Mouse (Mus musculus): ENCODE data around the gene Prim2.

The Prim2 gene

DNA sequence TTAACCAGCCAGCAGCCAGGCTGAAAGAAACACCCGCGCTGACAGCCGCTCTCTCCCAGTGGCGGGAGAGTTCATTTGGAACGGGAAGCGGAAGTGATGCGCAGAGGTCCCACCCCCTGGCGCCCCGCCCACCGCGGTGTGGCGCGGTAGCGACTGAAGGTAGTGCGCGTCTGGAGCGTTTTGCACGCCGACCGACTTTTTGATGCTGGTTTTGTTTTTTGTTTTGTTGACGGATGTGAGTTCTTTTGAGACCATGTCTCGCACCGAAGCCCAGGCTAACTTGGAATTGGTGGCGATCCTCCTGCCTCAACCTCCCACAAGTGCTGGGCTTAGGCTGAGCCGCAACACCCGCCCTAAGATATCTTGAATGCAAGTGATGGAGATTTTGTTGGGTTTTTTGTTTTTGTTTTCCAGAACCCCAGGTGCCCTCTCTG is at the start of gene Prim2:
Gene Prim2 (minus strand): TSS at position 88 of the 434 bp plus-strand sequence.
- peak; percentile 90 for DNase-seq (ENCODE audit: extremely low spot score, low spot score)

DNA sequence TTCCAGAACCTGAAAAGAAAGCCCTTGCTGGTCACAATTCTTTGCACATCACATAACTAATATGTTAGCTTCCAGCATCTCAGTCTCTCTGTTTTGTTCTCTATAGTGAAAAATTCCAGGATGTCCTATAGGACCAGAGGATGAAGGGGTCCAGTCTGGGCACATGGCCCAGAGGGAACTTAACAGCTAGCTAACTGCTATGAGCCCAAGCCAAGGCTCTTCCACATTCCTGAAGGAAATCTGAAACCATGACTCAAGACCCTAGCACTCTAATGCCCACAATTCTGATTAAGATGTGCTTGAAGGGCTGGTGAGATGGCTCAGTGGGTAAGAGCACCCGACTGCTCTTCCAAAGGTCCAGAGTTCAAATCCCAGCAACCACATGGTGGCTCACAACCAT is 48.0 kb upstream of the Prim2 start:
- no peak for DNase-seq (ENCODE audit: extremely low spot score, low spot score)

DNA sequence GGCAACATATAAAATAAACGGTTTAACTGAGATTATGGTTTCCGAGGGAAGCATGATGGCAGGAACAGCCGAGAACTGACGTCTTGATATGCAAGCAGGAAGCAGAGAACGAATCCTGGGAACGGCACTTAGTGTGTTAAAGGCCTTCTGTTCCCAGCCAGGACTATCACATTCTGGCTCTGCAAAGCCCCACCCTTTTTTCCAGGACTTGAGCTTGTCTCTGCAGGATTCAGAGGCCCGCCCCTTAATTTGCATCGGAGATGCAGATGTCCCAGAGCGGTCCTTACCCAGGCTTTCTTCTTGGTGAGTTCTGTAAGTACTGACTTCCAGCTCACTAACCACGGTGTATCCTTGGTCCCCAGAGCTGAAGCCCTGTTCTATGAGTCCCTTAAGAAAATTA is 45.2 kb upstream of the Prim2 start:
- DNase-seq (ENCODE audit: extremely low spot score, low spot score): peak; percentile 16

DNA sequence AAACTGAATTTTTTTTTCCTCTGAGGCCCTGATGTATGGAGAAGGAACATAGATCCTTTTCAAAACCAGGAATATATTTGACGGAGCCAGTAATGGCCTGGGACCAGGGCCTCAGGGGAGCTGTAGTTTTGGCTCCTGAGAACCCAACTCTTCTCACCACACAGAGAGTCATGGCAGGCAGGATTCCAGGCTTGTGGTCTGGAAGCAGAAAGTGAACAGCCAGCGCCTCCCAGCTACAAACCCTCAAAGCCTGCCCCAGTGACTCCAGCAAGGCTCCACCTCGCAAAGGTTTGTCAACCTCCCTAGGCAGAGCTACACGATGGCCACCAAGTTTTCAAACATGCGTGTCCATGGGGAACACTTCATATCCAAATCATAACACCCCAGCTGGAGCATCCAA is 42.4 kb upstream of the Prim2 start:
- DNase-seq (ENCODE audit: extremely low spot score, low spot score): no peak

DNA sequence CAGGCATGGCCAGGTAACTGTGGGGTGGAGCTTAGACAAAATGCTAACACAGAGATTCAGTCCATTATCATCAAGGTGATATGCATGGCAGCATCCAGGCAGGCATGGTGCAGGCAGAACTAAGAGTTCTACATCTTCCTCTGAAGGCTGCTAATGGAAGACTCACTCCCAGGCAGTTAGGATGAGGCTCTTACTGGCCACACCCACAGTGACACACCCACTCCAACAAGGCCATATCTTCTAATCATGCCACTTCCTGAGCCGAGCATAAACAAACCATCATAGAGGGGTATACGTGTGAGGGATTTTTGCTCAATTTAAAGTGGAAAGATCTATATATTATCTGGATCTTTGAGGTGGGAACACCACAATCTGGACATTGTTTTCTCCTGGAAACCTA is 40.0 kb upstream of the Prim2 start:
- no peak for DNase-seq (ENCODE audit: extremely low spot score, low spot score)

DNA sequence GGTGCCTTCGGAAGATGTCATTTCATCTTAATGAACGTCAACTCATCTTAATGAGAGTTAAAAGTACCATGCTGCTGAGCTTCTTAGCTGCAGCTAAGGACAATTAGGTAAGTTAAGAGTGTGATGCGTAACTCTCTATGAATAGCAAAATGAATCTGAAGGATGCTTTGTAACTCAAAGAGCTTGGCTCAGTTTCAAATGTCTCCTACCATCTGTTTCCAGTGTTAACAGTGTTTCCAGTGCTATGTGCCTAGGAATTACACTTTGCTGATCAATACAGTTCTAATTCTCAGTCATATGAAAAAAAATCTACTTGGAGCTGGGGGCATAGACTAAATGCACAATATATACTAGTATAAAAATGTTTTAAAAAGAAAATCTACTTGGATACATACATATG is 31.6 kb upstream of the Prim2 start:
- no peak for DNase-seq (ENCODE audit: extremely low spot score, low spot score)

DNA sequence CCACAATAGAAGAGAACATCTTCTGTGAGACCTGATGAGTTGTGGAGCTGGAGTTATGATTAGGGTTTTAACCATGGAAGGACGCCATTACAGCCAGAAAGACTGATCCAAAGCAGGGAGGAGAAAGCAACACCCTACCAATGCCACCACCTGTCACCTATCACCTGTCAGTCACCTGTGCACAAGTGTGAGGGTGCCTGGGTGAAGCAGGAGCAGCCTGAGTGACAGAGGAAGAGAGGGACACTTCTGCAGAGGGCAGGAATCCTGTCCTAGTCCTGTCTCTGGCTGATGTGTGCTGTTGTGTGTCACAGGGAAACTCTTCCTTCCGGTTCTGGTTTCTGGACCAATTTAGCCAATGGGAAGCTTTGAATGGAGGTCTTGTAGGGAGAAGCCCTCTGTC is 26.4 kb upstream of the Prim2 start:
- DNase-seq (ENCODE audit: extremely low spot score, low spot score): no peak

DNA sequence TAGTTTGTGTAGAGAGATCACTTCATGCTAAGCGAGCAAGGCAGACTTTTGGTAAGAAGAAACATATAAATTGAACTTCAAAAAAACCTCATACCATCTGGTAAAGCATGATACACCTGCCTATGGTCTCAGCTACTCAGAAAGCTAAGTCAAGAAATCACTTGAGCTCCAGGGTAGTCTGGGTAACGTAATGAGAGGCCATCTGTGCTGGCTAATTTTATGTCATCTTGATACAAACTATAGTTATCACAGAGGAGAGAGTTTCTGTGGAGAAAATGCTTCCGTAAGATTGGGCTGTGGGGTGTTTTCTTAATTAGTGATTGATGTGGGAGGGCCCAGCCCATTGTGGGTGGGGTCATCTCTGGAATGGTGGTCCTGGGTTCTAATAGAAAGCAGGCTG is 24.3 kb upstream of the Prim2 start:
- DNase-seq (ENCODE audit: extremely low spot score, low spot score): no peak

DNA sequence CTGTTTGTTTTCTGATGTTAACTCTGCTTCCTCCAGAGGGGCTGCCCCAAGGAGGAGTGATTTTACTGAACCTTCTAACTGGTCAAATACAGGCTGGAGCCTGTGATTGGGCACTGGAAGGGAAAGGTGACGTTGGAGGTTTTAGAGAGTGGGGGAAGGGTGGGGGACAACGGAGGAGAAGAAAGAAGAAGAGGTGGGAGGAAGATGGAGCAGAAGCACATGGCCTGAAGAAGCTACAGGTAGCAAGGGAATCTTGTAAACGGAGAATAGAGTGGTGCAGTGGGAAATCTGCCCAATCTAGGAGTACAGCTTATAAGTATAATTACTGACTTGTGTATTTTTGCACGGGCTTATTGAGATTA is 20.5 kb upstream of the Prim2 start:
- no peak for DNase-seq (ENCODE audit: extremely low spot score, low spot score)

DNA sequence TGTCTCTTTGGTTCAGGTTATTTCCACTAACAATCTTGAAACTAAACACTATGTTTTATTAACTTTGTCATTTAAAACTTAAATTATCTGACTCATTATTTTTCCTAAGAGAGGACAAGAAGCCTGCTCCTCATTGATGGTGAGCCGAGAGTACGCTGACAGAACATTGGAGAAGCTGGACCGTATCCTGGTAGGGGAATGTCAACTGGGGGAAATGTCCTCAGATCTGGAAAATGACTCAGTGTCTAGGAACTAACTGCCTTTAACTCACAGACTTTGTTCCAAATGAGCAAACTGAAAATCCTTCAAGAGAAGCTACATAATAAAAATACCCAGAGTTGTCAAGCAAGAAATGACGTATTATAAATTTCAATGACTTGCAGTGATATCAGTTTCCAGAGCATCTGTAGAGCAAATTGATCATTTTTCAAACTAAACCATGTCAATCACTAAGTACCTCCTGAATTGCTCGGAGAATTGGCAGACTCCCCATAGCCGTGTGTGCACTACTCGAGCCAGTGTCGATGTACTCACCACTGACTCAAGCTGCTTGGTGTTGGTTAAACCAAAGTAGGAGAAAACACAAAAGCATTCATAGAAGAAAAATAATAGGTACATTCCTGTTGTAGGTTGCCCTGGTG is 20.0 kb upstream of the Prim2 start:
- DNase-seq (ENCODE audit: extremely low spot score, low spot score): no peak

DNA sequence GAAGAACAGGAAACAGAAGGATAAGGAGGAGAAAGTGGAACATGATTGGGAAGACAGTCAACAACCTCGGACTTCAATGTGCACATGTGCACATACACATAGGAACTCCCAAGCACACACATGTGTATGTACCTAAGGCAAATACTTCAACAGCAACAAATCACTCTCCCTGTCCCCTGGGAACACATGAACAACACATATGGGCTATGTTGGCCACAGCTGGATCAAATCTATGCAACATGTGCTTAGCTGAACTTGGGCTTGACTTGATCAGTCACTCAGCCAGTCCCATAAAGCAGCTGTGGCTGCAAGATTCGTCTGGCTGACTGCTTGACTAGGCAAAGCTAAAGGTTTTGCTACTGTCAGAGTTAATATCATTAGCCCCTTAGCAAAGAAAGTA is 19.2 kb upstream of the Prim2 start:
- DNase-seq (ENCODE audit: extremely low spot score, low spot score): no peak

DNA sequence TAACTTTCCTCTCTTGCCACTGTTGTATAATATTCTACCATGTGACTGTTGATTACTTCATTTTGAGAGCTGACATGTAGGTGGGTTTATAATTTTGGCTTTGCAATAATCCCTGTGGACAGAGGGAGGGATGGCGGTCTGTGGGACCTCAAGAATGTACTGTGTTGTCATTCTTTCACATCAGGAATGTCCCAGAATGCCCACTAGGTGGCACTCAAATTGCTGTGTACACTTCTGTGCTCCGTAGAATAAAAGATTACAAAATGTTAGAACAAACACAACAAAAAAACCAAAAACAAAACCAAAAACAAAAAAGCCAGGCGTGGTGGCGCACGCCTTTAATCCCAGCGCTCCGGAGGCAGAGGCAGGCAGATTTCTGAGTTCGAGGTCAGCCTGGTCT is 14.9 kb upstream of the Prim2 start:
- no peak for DNase-seq (ENCODE audit: extremely low spot score, low spot score)

DNA sequence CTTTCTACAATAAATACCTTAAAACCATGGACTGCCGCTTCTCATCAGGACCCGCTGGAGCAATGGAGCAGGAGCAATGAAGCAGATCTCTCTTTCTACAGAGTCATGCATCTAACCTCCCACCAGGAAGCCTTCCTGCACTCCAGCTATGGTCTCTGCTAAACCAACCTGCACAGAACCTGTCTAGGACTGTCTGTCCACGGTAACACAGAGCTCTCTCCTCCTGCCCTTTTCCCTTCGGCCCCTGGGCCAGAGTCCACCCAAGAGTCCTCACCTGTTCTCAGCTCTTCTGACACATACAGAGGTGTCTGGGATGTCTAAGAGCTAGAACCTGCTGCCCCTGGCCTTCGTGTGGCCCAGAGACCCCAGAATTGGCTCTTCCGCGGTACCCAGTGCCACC is 11.3 kb upstream of the Prim2 start:
- DNase-seq (ENCODE audit: extremely low spot score, low spot score): no peak

DNA sequence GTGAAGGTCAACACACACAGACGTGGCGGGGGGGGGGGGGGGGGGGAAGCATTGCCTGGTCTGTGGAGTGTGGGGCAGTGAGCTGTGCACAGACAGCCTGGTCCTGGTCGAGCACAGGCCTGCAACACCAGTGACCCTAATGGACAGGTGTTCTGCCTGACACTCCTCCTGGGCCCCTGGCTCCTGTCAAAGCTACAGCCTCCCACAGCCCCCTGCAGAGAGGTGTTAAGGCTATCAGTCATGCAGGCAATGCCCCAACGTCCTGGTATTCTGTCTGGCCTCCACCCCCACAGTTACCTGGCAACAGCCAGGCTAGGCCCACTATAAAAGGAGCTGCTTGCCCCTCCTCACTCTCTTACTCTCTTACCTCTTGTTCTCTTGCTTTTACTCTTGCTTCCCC is 10.8 kb upstream of the Prim2 start:
- DNase-seq (ENCODE audit: extremely low spot score, low spot score): no peak

DNA sequence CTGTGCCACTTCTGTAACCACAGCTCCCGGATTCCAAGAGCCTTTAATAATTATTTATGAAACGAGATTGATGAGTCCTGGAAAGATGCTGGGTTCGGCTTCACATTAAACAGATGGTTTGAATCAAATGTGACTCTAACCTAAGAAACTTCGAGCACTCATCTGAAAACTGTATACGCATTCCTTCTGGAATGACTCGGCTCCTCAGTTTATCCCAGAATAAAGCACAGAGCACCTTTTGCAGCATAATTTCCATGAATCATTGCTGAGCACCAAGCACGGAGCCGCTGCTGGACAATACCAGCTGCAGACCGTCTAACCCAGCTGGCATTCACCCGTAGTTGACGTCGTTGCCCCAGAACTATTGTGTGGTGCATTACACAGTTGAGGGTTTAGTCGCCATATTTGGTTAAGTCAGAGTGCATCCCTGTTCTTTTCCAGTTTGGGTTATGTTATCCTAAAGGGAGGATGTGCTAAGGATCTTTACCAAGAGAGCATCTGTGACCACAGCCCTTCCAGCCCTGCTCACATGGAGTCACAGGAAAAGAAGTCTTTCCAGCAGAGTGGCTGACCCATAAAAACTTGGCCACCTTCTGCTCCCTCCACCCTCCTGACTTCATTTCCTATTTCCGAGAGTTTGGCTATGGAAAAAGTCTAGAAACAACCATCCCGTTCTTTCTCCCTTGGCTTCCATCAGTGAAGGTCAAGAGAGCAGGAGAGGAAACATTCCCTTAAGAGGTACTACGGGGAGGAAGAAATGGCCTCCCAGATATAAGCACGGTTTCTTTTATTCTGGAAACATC is 3.8 kb upstream of the Prim2 start:
- no peak for DNase-seq (ENCODE audit: extremely low spot score, low spot score)

DNA sequence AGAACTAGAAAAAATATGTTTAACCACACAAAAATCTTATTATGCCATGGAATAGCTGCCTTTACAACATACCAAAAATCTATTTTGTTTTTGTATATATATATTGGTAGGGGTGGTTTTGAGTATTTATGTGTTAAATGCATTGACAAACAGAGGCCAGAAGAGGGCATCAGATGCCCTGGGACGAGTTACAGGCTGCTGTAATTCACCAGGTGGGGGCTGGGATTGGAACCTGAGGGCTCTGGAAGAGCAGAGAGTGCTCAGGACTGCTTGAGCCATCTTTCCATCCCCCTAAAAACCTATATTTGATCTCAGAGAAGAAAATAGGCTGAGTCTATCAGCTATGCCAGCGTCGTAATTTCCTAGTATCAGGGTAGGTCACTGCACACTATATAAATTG is 2.9 kb upstream of the Prim2 start:
- DNase-seq (ENCODE audit: extremely low spot score, low spot score): peak; percentile 34

DNA sequence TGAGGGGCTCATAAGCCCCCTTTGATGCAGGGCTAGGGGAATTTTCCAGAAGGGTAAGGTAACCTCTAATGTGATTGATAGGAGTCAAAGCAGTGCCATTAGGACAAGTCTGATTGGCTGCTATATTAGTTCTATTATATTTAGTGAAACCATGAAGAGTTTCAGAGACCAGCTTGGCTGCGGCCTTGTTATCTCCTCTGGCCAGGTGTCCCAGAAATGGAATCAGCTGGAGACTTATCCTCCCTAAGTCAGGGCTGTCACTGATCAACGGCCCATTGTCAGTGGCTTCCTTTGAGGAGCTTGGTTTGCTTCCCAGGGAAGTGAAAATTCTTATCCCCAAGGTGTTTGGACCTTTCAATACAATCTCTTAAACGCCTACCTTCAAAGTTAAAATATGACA is 2.5 kb upstream of the Prim2 start:
- no peak for DNase-seq (ENCODE audit: extremely low spot score, low spot score)

DNA sequence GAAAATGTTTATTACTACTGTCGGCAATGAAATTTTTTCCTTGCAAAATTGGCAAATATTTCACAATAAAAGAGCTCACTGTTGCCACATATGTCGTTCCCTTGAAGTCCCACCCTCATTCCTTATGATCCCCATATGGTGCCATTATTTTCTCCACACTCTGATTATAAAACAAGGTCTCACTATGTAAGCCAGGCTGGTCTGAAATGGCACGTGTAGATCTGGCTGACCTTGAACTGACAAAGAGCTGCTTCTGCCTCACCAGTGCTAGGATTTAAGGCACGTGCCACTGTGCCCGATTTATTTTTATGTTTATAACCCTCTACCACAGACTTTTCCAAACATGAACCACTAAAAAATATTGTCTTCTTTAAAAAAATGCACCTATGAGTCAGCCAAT is 1.8 kb upstream of the Prim2 start:
- no peak for DNase-seq (ENCODE audit: extremely low spot score, low spot score)

DNA sequence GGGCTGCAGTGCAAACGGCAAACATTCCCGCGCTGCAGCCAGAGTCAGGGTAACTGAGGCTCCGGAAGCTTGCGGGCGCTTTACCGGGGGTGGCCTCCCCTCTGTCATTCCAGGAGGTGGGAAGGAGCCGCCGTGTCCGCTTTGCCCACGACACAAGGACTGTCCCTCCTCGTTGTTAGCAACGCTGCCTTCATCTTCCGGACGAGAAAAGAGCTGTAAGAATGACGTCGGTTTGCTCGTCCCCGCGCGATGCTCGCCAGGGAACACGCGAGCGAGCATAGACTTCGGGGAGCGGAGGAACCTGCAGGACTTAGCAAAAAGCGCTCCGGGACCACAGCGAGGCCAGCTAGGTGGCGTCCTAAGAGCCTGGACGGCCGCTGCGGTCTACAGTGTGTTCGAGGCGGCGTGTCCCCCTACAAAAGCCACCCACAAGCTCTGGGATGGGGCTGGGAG is 595 bp upstream of the Prim2 start:
- peak; percentile 66 for DNase-seq (ENCODE audit: extremely low spot score, low spot score)

DNA sequence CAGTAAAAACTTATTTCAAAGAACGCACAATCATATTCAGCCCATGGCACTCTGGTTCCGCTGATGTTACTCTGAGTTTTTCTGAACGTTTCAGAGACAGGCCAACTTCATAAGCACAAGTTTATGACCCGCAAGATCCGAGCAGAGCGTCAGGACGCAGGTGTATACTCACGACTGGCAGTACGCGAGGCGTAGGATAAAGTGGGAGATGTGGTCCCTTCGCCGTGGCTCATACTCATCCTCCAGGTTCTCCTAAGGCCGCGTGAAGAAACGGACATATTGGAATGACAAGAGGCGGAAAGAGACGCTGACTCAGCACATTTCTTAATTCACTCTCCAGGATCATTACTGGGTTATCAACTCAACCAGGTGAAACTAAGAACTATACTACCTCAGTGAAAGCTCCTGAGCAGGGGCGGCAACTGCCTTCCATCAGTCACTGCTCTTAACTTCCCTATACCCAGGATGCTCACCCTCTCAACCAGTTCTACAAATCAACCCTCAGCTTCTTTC is 5.9 kb downstream of the Prim2 start:
- DNase-seq (ENCODE audit: extremely low spot score, low spot score): no peak

DNA sequence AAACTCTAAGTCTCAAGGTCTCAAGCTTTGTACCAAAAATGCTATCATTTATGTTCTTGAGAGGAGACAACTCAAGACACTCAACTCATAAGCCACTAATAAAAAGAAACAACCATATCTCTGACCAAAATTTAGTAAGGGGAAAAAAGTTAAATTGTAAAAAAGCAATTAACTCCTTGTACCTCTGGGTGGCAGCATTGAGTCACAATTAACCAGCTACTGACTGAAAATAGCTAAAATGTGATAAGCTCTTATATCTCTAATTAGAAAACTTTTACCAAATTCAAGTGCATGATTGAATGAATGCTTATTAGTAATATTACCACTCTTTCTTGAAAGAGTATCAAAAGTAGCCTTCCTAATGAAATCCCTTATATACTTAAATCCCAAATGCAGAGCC is 6.4 kb downstream of the Prim2 start:
- DNase-seq (ENCODE audit: extremely low spot score, low spot score): no peak

DNA sequence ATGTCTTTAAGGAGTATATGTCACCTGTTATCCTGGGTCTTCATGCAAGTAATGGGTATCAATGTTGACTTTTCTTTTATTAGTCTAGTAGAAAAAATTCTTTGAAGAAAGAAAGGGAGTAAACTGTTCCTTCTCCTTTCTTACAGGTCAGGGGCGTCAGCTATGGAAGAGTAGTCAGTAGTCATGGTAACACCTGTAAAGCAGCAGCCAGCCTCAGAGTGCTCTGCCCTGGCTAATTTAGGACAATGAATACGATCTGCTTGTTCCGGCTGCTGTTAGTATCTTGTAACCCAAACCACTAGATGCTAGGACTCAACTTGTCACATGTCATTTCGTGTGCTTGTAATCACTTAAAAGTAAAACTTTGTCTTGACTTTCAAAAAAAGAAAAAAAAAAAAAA is 11.3 kb downstream of the Prim2 start:
- no peak for DNase-seq (ENCODE audit: extremely low spot score, low spot score)

DNA sequence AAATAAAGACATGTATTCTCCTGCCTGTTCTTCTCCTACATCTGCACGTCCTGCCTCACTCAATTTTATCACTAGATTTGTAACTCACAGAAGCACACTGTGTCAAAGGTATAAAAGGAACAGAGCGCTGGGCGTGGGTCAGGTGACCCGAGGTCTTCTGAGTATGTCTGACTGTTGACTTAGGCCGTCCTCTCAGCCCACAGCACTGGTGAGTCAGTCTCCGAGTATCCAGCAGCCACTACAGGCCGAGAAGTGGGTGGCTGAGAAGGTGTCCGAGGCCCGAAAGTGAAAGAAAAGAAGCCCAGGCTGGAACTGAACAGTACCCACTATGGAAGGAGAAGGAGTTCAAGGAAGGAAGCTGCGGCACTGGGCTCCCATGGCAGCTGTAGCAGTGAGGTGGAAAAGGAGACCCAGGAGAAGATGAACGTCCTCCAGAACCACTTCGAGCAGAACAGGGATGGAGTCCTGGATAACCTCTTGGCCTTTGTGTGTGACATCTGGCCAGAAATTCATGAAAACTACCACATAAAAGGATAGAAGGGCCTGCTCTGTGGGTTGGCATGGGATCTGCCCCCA is 11.9 kb downstream of the Prim2 start:
- DNase-seq (ENCODE audit: extremely low spot score, low spot score): no peak
